In genomic region chr16:31354341-31355329, GRCm38 (mm10) we compare ENCODE assay signal across 8 mouse cellular contexts. TPM values are rescaled to one million over a fixed set of nuclear protein-coding genes. Genes with fewer than 3 reads are reported as not detected.
DNase-seq lines count a peak whose midpoint lies in the region; ATAC-seq lines count a peak whose summit lies in the region.

No protein-coding gene starts in this region.

- H3K27me3 ChIP-seq in splenic B cell, adult 2 months (ENCODE audit: control insufficient read depth, insufficient read depth, low read length, poor library complexity, severe bottlenecking) = no peaks in the 10 kb centered on the region

- peak; percentile 85 for ATAC-seq in monocyte, adult 5-6 weeks (replicated peaks; ENCODE audit: insufficient number of reproducible peaks, low FRiP score, low TSS enrichment, poor library complexity, severe bottlenecking)

- DNase-seq in 3134 (ENCODE audit: extremely low read depth, insufficient read length, low spot score) = peak; percentile 22
- DNase-seq in adrenal gland, adult 8-10 months = peak; percentile 21
- DNase-seq in embryo, embryonic 11.5 days (ENCODE audit: low read depth, low spot score) = peak; percentile 66
- DNase-seq in heart, adult 18-20 months = peak; percentile 51 to 86
- DNase-seq in kidney, adult 18-20 months = peak; percentile 71
- peak; percentile 68 for DNase-seq in liver
- DNase-seq in splenic B cell, adult 2 months (ENCODE audit: low read depth, low spot score) = peak; percentile 90

- H3K36me3 ChIP-seq in splenic B cell, adult 2 months (ENCODE audit: control insufficient read depth, insufficient read depth, low read length, poor library complexity, severe bottlenecking) = no peaks in the 10 kb centered on the region

RNA-seq across cellular contexts. Expression of gene Apod, which starts 40.0 kb away (rescaled TPM):
- total RNA-seq in adrenal gland, adult 8-10 months (2022) = 10 to 100 TPM in 1 of 4 experiments, 1 to 10 TPM in 3; 9.1 to 11.2 (median 9.5) TPM
- total RNA-seq in heart, adult 18-20 months (2021) = 1 to 10 TPM; 5.5 to 6.8 TPM
- total RNA-seq in monocyte, adult 5-6 weeks (2017) = not detected in 3 replicates

Comparison
In these comparisons a context has a peak if more than half of its experiments do, and no peak if none do; other contexts are left out.
1. Peak in every context shown above with its lines: DNase-seq and ATAC-seq.
2. DNase-seq: peak in every context shown above with its lines; median percentile 90 in splenic B cell, adult 2 months; 71 in kidney, adult 18-20 months; 68 in heart, adult 18-20 months; 68 in liver; 66 in embryo, embryonic 11.5 days; 22 in 3134; 21 in adrenal gland, adult 8-10 months.